Mouse (Mus musculus): ENCODE results near the gene H2afz.

DNA sequence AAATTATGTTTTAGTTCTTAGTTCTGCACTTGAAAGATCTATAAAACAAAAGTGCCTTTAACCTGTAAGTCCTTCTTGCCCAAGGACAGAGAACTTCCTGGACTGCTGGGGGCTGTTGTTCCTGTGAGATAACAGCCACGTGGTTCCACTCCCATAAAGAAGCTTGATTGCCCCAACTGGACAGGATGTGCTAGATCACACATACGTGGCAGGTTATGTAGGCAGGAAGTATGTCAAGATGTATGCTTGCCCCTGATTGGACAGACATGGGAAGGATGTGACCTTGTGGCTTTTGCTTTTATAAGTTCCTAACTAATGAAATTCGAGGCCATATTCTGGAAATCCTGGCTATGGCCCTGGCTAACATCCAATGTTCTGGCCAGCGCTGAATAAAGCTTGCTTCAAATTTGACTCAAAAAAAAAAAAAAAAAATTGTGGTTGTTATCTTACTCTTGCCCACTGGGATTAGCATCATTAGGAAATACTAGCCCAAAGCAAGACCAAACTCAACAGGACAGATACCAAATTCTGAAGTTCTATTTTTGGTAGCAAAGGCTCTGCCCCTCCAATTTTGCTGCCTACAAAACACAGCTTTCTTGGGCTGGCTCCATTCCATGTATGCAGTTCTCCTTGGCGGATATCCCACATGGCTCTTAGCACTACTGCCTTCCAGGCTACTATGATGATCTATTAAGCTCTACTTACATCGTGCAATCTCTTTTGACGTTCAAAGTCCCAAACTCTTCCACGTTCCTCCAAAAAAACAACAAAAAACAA lies 3.7 kb upstream of the H2afz start:
- TF ChIP-seq POLR2A (IDR thresholded peaks at IDR 0.05; ENCODE audit: low read depth, low read length) (no peak), CTCF (IDR thresholded peaks at IDR 0.05; ENCODE audit: extremely low read depth, insufficient read length, insufficient replicate concordance, low read depth, low read length) (no peak)
